Mouse (Mus musculus) c-Kit-negative CD71-positive TER-119-positive erythroid progenitor cells, embryonic 14.5 days (primary cell): ENCODE results near the gene Gm45618.
A peak's percentile ranks its signal among the peaks of the same experiment; 100 is the strongest.

Source experiments
- DNase-seq: peaks from one replicate; pipeline ENCODE4 v3.0.0-alpha.2; 2013; ENCODE audit warnings: low read depth, low spot score

Gm45618 gene

GRCm38 (mm10) chr7:142094301-142095143, 26.0 kb downstream of the Gm45618 start:
- no peak for DNase-seq

GRCm38 (mm10) chr7:142093696-142094240, 26.8 kb downstream of the Gm45618 start:
- no peak for DNase-seq

GRCm38 (mm10) chr7:142092991-142093390, 27.5 kb downstream of the Gm45618 start:
- no peak for DNase-seq

- DNase-seq: no peak
Observed at GRCm38 (mm10) chr7:142091848-142092247, 28.7 kb downstream of the Gm45618 start.

- no peak for DNase-seq
Observed at GRCm38 (mm10) chr7:142089648-142090447, 30.7 kb downstream of the Gm45618 start.

GRCm38 (mm10) chr7:142088886-142089285, 31.6 kb downstream of the Gm45618 start:
- peak; percentile 68 for DNase-seq

- DNase-seq: peak; percentile 82
Observed at GRCm38 (mm10) chr7:142087069-142087652, 33.4 kb downstream of the Gm45618 start.

- no peak for DNase-seq
Observed at GRCm38 (mm10) chr7:142086159-142086905, 34.2 kb downstream of the Gm45618 start.

GRCm38 (mm10) chr7:142084820-142085219, 35.7 kb downstream of the Gm45618 start:
- no peak for DNase-seq

GRCm38 (mm10) chr7:142084395-142084794, 36.1 kb downstream of the Gm45618 start:
- DNase-seq: no peak

GRCm38 (mm10) chr7:142083588-142084317, 36.8 kb downstream of the Gm45618 start:
- DNase-seq: no peak

- DNase-seq: no peak
Observed at GRCm38 (mm10) chr7:142082607-142083006, 37.9 kb downstream of the Gm45618 start.

- DNase-seq: no peak
Observed at GRCm38 (mm10) chr7:142082179-142082578, 38.4 kb downstream of the Gm45618 start.

- no peak for DNase-seq
Observed at GRCm38 (mm10) chr7:142081736-142082135, 38.8 kb downstream of the Gm45618 start.

GRCm38 (mm10) chr7:142080876-142081275, 39.7 kb downstream of the Gm45618 start:
- DNase-seq: no peak

- DNase-seq: no peak
Observed at GRCm38 (mm10) chr7:142079365-142079764, 41.2 kb downstream of the Gm45618 start.

GRCm38 (mm10) chr7:142077138-142077537, 43.4 kb downstream of the Gm45618 start:
- DNase-seq: no peak

GRCm38 (mm10) chr7:142074146-142074886, 46.2 kb downstream of the Gm45618 start:
- DNase-seq: no peak

GRCm38 (mm10) chr7:142071717-142072116, 48.8 kb downstream of the Gm45618 start:
- DNase-seq: no peak

- no peak for DNase-seq
Observed at GRCm38 (mm10) chr7:142071212-142071578, 49.3 kb downstream of the Gm45618 start.
